Mouse (Mus musculus): Measurements from ENCODE around the gene Zfp112. TPM values are rescaled to one million over a fixed set of nuclear protein-coding genes. Genes with fewer than 3 reads are reported as not detected.
"Not testable (repeated sequence)": the region's sequence is repeated elsewhere in the genome, so short reads cannot be mapped to it uniquely, and the experiment has no call there.

Gene Zfp112
- polyA plus RNA-seq (2016; fragmentation: Nextera tagmentation; extraction: Ambion mirVana), result 3.9 and 6.1 TPM in 2 replicates

DNA sequence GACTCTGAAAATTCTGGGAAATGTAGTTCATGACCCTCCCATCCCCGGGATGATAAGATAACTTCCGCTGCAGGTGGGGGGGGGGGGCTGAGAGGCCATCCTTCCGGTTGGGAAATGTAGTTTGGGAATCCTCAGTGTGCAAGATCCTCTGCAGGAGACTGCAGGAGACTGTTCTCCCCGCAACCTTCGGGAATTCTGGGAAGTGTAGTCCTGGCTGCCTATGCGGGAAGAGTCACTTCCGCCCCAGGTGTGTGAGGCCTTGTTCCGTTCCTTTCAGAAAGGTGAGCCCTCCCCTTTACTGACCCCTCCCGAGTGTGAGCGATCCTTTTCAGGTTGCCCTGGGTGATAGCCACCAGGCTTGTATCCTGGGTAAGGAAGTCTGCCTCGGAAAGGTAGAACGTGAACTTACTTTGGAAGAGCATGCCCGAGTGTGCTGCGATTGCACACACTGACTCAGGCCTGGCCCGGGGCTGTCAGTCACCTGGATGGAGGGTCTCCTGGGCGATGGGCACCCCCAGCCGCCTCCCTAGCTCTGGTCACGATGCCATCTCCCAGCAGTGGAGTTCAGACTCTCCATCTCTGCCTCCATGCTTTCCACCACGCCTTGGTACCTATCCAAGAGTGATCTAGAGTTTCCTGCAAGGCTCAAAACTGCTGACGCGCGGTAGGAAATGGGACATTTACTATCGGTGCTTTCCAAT, at the start of gene Zfp112:
TSS of gene Zfp112 (plus strand) at position 159 of the 701 bp plus-strand sequence.
- peak within 1 kb of the TSS; percentile 75 for H3K27ac ChIP-seq (replicated peaks)
- no peaks in the 10 kb centered on the region for H3K27me3 ChIP-seq (ENCODE audit: low read depth, poor library complexity, severe bottlenecking)

DNA sequence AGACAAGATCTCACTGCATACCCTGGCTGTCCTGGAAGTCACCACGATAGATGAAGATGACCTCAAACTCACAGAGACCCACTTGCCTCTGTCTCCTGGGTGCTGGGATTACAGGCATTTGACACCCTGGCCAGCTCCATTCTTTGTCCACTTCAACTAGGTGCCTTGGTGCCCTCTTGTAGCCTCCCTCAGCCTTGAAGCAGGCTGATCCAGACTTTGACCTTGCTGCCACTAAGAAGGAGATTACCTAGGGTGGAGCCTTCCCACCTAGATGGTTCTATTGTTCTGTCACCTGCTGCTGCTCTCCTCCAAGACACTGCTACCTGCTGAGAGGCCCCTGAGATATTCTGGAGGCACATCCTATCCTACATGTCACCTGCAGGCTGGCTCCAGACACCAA, 37.7 kb upstream of the Zfp112 start:
- WGBS, result 22% methylated on average over 1 of the region's 1 CpGs

More for the DNA sequence above, at the start of gene Zfp112:
- Histone ChIP-seq H3K36me3 (peaks cover 25% of the 10 kb centered on the region), H3K4me1 (peaks cover 9% of the 10 kb centered on the region), H3K9me3 (replicated peaks) (peaks cover 28% of the 10 kb centered on the region), H3K4me3 (peak within 1 kb of the TSS; percentile 62)
- DNase-seq (ENCODE audit: low spot score), result peak; percentile 90
- WGBS, result 1% methylated on average over 23 of the region's 23 CpGs

DNA sequence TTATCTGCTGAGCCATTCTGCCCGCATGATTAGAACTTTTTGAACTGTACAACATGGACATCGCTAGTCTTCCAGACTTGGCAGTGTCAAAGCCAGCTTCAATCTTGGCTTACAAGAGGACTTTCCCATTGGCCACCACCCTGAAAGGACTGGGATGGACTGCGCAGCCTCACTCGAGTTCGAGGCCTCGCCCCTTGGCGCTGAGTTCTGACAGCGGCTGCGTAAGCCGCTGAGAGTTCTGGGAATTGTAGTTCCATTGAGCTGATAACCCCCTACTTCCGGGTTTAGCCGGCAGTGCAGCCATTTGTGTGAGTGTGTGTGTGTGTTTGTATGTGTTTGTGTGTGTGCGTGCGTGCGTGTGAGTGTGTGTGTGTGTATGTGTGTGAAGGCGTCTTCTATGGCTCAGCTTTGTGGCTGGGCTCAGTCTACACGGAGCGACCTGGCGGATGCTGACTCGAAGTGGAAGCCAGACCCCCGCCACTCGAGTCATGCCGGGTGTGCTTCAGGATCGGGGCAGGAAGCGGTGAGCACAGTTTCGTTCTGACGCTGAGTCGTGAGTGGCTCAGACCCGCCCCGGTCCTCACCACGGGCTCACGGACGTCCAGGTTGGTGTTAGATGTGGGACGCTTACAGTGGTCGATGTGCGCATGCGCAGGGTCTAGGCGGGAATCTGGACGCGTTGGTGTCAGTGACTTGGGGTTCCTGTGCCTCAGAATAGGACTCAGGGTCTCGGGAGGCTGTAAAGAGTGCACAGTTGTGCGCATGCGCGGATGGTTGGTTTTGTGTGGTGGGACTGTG, 30.3 kb upstream of the Zfp112 start, which contains the start of gene Zfp180:
TSS of gene Zfp180 (plus strand) at position 291 of the 798 bp plus-strand sequence.
- no peaks in the 10 kb centered on the region for H3K27me3 ChIP-seq (ENCODE audit: low read depth, poor library complexity, severe bottlenecking)
- WGBS, result 16% methylated on average over 44 of the region's 44 CpGs

More for the DNA sequence above, 37.7 kb upstream of the Zfp112 start:
- H3K4me3 ChIP-seq; DNase-seq (ENCODE audit: low spot score); H3K4me1 ChIP-seq; H3K36me3 ChIP-seq; H3K27me3 ChIP-seq (ENCODE audit: low read depth, poor library complexity, severe bottlenecking); H3K27ac ChIP-seq (replicated peaks): not testable (repeated sequence)
- peaks cover 37% of the 10 kb centered on the region for H3K9me3 ChIP-seq (replicated peaks)

DNA sequence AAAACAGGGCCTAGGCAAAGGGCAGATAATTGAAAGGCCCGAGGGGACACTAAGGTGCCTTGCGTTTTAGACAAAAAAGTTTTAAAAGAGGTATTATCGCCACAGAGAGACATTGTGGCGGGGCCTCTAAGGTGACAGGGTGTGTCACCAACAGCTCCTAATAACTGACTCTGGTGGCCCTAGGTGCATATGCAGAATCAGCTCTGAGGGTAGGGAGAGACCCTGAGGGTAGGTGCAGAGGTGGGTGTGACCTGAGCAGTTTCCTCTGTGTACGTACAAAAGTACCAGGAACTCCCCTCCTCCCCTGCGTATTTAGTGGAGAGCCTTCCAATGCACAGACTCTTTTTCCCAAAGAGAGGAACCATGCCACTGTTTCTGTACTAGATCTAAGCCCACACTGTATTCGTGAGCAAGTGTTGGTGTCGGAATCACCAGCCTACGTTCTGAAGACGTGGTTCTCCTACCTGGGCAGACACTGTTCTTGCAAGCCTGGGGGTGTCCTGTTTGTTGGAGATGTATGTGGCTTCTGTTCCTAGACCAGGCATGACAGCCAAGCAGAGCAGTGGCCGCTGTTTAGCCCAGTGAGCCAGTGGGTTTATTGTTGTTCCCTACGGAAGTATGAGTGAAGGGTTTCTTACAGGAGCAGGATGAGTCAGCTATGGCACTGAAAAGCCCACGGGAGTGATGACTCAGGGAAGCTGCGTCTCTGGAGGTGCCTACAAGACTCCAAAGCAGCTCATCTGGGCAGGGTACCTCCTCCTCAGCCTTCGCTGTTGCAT, 29.5 kb upstream of the Zfp112 start:
- DNase-seq (ENCODE audit: low spot score), result no peak
- Histone ChIP-seq H3K27me3 (ENCODE audit: low read depth, poor library complexity, severe bottlenecking) (no peaks in the 10 kb centered on the region), H3K4me3 (peak overlapping the region; percentile 63), H3K4me1 (peaks cover 15% of the 10 kb centered on the region), H3K9me3 (replicated peaks) (peaks cover 41% of the 10 kb centered on the region), H3K27ac (replicated peaks) (peak overlapping the region; percentile 85), H3K36me3 (peaks cover 45% of the 10 kb centered on the region)
- WGBS, result 63% methylated on average over 15 of the region's 15 CpGs

More for the DNA sequence above, 30.3 kb upstream of the Zfp112 start, which contains the start of gene Zfp180:
- Histone ChIP-seq H3K4me1 (peaks cover 15% of the 10 kb centered on the region), H3K27ac (replicated peaks) (peak within 1 kb of the TSS; percentile 85), H3K4me3 (peak within 1 kb of the TSS; percentile 63), H3K36me3 (peaks cover 37% of the 10 kb centered on the region), H3K9me3 (replicated peaks) (peaks cover 41% of the 10 kb centered on the region)
- DNase-seq (ENCODE audit: low spot score), result peak; percentile 92

DNA sequence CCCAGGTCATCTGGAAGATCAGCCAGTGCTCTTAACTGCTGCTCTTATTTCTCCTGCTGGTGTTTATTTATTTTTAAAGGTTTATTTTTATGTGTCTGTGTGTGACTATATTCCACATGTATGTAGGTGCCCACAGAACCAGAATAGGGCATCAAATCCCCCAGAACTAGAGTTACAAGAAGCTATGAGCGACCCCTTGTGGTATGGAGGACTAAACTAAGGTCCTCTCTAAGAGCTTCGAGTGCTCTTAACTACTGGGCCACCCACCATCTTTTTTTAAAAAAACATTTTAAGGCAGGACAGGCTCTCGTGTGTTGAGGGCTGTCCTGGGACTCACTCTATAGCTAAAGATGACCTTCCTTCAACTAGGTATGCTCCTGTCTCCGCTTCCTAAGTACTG, 25.2 kb upstream of the Zfp112 start:
- peaks cover 80% of the 10 kb centered on the region for H3K36me3 ChIP-seq
- H3K27me3 ChIP-seq (ENCODE audit: low read depth, poor library complexity, severe bottlenecking), result no peaks in the 10 kb centered on the region
- H3K4me1 ChIP-seq, result peaks cover 15% of the 10 kb centered on the region
- DNase-seq (ENCODE audit: low spot score), result no peak
- H3K9me3 ChIP-seq (replicated peaks), result peaks cover 71% of the 10 kb centered on the region
- H3K27ac ChIP-seq (replicated peaks), result no peak overlapping the region
- 91% methylated on average over 4 of the region's 4 CpGs for WGBS
- H3K4me3 ChIP-seq, result no peak overlapping the region

DNA sequence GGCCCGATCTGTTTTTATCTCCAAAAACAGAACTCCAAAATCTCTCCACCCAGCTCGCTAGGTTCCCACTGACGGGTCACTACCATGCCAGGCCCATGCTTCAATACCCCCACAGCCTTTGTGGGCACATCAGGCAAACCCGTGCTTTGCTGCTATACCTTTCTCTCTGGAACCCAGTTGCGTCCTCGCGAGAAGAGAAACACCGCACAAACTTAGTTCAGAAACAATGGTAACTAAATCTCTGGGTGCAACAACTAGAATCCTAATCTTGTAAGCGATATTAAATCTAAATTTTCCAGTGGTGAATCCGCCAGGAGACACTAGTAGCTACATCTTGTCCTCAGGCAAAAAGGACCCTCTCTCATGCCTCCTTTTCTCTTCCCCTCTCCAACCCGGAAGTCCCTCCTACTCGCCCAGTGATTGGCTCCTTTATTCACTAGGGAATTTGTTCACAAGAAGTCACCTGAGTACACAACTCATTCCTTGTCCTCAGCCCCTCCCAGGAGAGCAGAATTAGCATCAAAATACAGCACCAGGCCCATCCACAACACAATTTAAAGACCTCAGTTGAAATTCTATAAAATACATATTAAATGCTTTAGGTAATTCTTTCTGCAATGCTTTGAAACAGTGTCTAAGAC, 24.5 kb upstream of the Zfp112 start:
- Histone ChIP-seq H3K4me1 (peaks cover 12% of the 10 kb centered on the region), H3K27me3 (ENCODE audit: low read depth, poor library complexity, severe bottlenecking) (no peaks in the 10 kb centered on the region), H3K4me3 (no peak overlapping the region), H3K9me3 (replicated peaks) (peaks cover 74% of the 10 kb centered on the region), H3K36me3 (peaks cover 84% of the 10 kb centered on the region), H3K27ac (replicated peaks) (no peak overlapping the region)
- DNase-seq (ENCODE audit: low spot score), result no peak
- WGBS, result 94% methylated on average over 12 of the region's 12 CpGs

DNA sequence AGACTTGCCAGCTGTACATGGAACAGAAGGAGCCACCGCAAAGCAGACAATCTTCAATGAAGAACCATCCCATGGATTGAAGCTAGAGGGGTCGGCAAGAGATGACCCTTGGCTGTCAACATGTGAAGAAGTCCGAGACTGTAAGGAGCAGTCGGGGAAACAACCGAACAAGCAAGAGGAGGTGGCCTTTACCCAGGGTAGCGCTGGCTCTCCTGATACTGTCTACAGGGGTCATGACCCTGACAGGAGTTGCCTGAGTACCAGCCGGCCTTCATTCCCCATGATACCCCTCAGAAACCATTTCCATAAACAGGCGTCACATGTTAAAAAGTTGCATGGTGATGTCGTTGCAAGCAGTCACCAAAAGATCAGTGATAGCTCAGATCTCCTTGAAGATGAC, 7.7 kb upstream of the Zfp112 start:
- peaks cover 100% of the 10 kb centered on the region for H3K9me3 ChIP-seq (replicated peaks)
- no peak overlapping the region for H3K4me3 ChIP-seq
- no peak overlapping the region for H3K27ac ChIP-seq (replicated peaks)
- no peak for DNase-seq (ENCODE audit: low spot score)
- H3K4me1 ChIP-seq, result no peaks in the 10 kb centered on the region
- H3K27me3 ChIP-seq (ENCODE audit: low read depth, poor library complexity, severe bottlenecking), result no peaks in the 10 kb centered on the region
- WGBS, result 94% methylated on average over 9 of the region's 9 CpGs
- H3K36me3 ChIP-seq, result peaks cover 100% of the 10 kb centered on the region

DNA sequence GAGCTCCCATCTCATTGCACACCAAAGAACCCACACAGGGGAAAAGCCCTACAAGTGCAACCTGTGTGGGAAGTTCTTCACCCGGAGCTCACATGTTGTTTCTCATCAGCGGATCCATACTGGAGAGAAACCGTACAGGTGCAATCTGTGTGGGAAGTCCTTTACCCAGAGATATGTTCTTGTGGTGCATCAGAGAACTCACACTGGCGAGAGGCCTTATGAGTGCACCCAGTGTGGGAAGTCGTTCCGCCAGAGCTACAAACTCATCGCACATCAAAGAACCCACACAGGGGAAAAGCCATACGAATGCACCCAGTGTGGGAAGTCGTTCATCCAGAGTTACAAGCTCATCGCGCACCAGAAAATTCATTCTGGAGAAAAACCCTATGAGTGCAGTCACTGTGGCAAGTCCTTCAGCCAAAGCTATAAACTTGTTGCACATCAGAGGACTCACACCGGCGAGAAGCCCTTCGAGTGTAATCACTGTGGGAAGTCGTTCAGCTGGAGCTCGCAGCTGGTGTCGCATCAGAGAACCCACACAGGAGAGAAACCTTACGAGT, 6.9 kb upstream of the Zfp112 start:
- peak; percentile 28 for DNase-seq (ENCODE audit: low spot score)
- H3K4me1 ChIP-seq, result no peaks in the 10 kb centered on the region
- peaks cover 96% of the 10 kb centered on the region for H3K36me3 ChIP-seq
- H3K27ac ChIP-seq (replicated peaks), result no peak overlapping the region
- no peak overlapping the region for H3K4me3 ChIP-seq
- 96% methylated on average over 18 of the region's 18 CpGs for WGBS
- no peaks in the 10 kb centered on the region for H3K27me3 ChIP-seq (ENCODE audit: low read depth, poor library complexity, severe bottlenecking)
- H3K9me3 ChIP-seq (replicated peaks), result peaks cover 99% of the 10 kb centered on the region

DNA sequence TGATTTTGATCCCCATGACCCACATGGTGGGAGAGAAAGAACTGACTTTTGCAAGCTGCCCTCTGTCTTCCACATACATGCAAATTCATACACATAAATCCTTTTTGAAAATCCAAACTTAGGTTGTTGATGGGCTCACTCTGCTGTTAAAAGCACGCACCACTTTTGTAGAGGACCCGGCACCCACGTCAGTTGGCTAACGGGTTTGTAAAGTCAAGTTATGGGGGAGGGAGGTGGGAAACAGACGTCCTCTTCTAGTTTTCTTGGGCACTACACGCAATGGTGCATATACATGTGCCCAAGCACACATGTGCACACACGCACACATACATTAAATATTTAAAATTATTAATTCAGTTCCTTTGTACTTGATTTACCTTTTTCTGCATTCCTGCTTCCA, 1.3 kb upstream of the Zfp112 start:
- 95% methylated on average over 7 of the region's 7 CpGs for WGBS
- no peak overlapping the region for H3K4me3 ChIP-seq

DNA sequence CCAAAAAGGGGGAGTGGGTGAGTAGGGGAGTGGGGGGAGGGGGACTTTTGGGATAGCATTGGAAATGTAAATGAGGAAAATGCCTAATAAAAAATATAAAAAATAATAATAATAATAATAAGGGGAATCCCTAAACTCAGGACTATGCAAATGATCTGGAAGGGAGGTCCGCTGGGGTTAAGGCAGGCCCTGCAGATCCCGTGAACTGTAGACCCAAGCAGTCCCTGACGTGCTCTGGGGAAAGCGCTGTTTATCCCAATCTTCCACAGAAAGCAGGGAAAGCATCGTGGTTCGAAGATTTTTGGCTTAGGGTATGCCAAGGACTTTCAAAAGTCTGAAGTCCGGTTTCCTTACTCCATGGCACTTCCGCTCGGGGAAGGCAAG, 350 bp upstream of the Zfp112 start:
- peaks cover 30% of the 10 kb centered on the region for H3K36me3 ChIP-seq
- H3K9me3 ChIP-seq (replicated peaks), result peaks cover 33% of the 10 kb centered on the region
- H3K27ac ChIP-seq (replicated peaks), result peak overlapping the region; percentile 75
- no peaks in the 10 kb centered on the region for H3K27me3 ChIP-seq (ENCODE audit: low read depth, poor library complexity, severe bottlenecking)
- no peak for DNase-seq (ENCODE audit: low spot score)
- WGBS, result 6% methylated on average over 9 of the region's 9 CpGs
- peaks cover 9% of the 10 kb centered on the region for H3K4me1 ChIP-seq
- H3K4me3 ChIP-seq, result peak overlapping the region; percentile 62

More for the DNA sequence above, 1.3 kb upstream of the Zfp112 start:
- Histone ChIP-seq H3K4me1 (peaks cover 9% of the 10 kb centered on the region), H3K27ac (replicated peaks) (no peak overlapping the region), H3K27me3 (ENCODE audit: low read depth, poor library complexity, severe bottlenecking) (no peaks in the 10 kb centered on the region), H3K9me3 (replicated peaks) (peaks cover 42% of the 10 kb centered on the region), H3K36me3 (peaks cover 39% of the 10 kb centered on the region)
- DNase-seq (ENCODE audit: low spot score), result no peak

DNA sequence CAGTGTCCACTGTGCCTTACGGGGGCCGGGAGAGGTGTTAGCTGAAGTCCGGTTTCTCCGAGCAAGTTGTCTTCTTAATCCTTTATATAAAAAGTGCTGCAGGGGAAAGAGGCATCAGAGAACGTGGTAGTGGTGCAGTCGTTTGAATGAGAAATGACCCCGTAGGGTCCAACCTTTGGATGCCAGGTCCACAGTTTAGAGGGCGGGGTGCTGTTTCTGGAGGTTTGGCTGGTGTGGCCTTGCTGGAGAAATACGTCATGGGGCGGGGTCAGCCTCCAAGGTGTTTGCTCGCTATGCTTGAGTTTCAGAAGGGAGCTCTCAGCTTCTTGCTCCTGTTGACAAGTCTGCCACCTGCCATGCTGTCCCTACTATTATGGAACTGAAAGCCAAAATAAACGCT, 887 bp downstream of the Zfp112 start:
- H3K4me1 ChIP-seq, result peaks cover 9% of the 10 kb centered on the region
- 9% methylated on average over 12 of the region's 12 CpGs for WGBS

DNA sequence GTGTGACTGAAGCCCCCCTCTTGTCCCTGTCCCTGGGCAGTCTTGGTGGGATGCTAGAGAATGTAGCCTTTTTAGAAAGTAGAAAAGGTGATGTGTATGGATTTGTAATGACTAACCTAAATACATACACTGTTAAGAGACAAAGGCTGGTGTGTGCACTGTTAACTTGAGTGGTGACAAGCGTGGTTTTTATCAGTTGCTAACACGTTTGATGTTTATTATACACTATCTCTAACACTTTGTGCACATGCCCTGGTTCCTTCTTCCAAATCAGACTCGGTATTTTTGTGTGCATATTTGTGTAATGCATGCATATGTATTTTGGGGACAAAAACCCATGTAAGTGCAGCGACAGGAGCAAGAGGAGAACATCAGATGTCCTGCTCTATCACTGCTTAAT, 4.5 kb downstream of the Zfp112 start:
- WGBS, result 77% methylated on average over 4 of the region's 4 CpGs
- H3K27ac ChIP-seq (replicated peaks), result no peak overlapping the region
- no peak for DNase-seq (ENCODE audit: low spot score)

More for the DNA sequence above, 887 bp downstream of the Zfp112 start:
- Histone ChIP-seq H3K36me3 (peaks cover 18% of the 10 kb centered on the region), H3K27me3 (ENCODE audit: low read depth, poor library complexity, severe bottlenecking) (no peaks in the 10 kb centered on the region), H3K4me3 (peak overlapping the region; percentile 62), H3K9me3 (replicated peaks) (peaks cover 21% of the 10 kb centered on the region), H3K27ac (replicated peaks) (peak overlapping the region; percentile 75)
- peak; percentile 19 for DNase-seq (ENCODE audit: low spot score)

More for the DNA sequence above, 4.5 kb downstream of the Zfp112 start:
- Histone ChIP-seq H3K4me1 (peaks cover 9% of the 10 kb centered on the region), H3K36me3 (no peaks in the 10 kb centered on the region), H3K27me3 (ENCODE audit: low read depth, poor library complexity, severe bottlenecking) (no peaks in the 10 kb centered on the region), H3K4me3 (no peak overlapping the region), H3K9me3 (replicated peaks) (no peaks in the 10 kb centered on the region)
